In the genomic region with DNA sequence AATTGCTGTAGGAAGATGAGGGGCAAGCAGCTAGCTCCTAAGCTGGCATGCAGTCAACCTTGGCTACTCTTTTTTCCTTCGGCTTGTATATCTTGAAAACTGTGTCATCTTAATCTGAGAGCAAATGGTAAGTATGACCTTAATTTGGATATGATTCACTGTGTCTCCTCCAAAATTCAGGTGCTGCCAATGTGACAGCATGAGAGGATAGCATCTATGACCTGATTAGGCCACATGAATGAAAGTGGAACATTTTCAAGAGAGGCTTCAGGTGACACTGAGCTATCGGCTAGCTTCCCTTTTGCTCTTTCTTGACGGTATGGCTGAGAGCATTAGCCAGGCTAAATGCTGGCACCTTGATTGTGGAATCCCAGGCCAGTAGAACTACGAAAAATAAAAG, we compare ENCODE assay signal across 14 mouse cellular contexts.
"Had no signal": no experiment of that assay in that cellular context is flagged by ENCODE, and none has a peak within 500 bp of the region (broad histone marks: within the 10 kb centered on the region; RNA-seq: fewer than 3 reads in every experiment).

No protein-coding gene starts in this region.

- H3K27ac ChIP-seq: kidney, postnatal 0 days; layer of hippocampus, adult 2 months; limb, embryonic 12.5 days; liver, embryonic 13.5 days; midbrain, embryonic 10.5 days; neural tube, embryonic 12.5 days; stomach, postnatal 0 days had no signal

- H3K4me1 ChIP-seq: limb, embryonic 12.5 days; liver, embryonic 13.5 days; midbrain, embryonic 10.5 days; neural tube, embryonic 12.5 days had no signal

- H3K4me2 ChIP-seq: limb, embryonic 12.5 days; liver, embryonic 13.5 days; neural tube, embryonic 12.5 days had no signal

- H3K36me3 ChIP-seq: limb, embryonic 12.5 days; liver, embryonic 13.5 days; midbrain, embryonic 10.5 days; neural tube, embryonic 12.5 days had no signal

- H3K9ac ChIP-seq: limb, embryonic 12.5 days; liver, embryonic 13.5 days; neural tube, embryonic 12.5 days had no signal

- H3K9me3 ChIP-seq: limb, embryonic 12.5 days; liver, embryonic 13.5 days; midbrain, embryonic 10.5 days; neural tube, embryonic 12.5 days had no signal

- DNase-seq: kidney, postnatal 36 days; liver; liver, embryonic 13.5 days; lung, adult 18-20 months; lung, postnatal 36 days; midbrain, embryonic 14.5 days; thymus, adult 18-20 months; thymus, postnatal 14 days had no signal

- H3K4me3 ChIP-seq: layer of hippocampus, adult 2 months; limb, embryonic 12.5 days; liver, embryonic 13.5 days; midbrain, embryonic 10.5 days; neural tube, embryonic 12.5 days had no signal

- H3K27me3 ChIP-seq: limb, embryonic 12.5 days; liver, embryonic 13.5 days; neural tube, embryonic 12.5 days had no signal
